Comparison of ENCODE assay signal across 9 mouse cellular contexts in genomic region chr3:145864713-145865233, GRCm38 (mm10). TPM values are rescaled to one million over a fixed set of nuclear protein-coding genes. Genes with fewer than 3 reads are reported as not detected.
DNase-seq lines count a peak whose midpoint lies in the region; ATAC-seq and TF ChIP-seq lines count a peak whose summit lies in the region.
"Had no signal": no experiment of that assay in that cellular context is flagged by ENCODE, and none has a peak within 500 bp of the region (broad histone marks: within the 10 kb centered on the region; RNA-seq: fewer than 3 reads in every experiment).

No protein-coding gene starts in this region.

- 0 out of 2 replicates have a peak overlapping the region, but pooled peaks have one; percentile 11 for H3K9ac ChIP-seq in kidney, embryonic 16.5 days (replicated peaks; ENCODE audit: low read length)
- H3K9ac ChIP-seq: liver, embryonic 14.5 days had no signal

- H3K9me3 ChIP-seq in kidney, embryonic 16.5 days (ENCODE audit: low read length) = no peaks in the 10 kb centered on the region

- ATAC-seq in kidney, embryonic 16.5 days (ENCODE audit: low FRiP score, low TSS enrichment) = peak; percentile 35; the same call in 1 of the 2 replicates

- no peaks in the 10 kb centered on the region for H3K27me3 ChIP-seq in kidney, embryonic 16.5 days (ENCODE audit: insufficient read depth, low read length)

- no peak overlapping the region; the same call in 1 of the 2 replicates for H3K4me2 ChIP-seq in kidney, embryonic 16.5 days (replicated peaks; ENCODE audit: low read depth, low read length)

- no peak for TF ChIP-seq CTCF in embryonic fibroblast, embryonic 13.5 days (IDR thresholded peaks at IDR 0.05; ENCODE audit: borderline replicate concordance, insufficient read depth, low read length)

- TF ChIP-seq POLR2A in embryonic fibroblast, embryonic 13.5 days (IDR thresholded peaks at IDR 0.05; ENCODE audit: low read depth, low read length) = no peak

- intact Hi-C loops in left cerebral cortex, postnatal 25 days (cut with DNase I) = no loop called here

- no peak overlapping the region for H3K4me3 ChIP-seq in embryonic fibroblast, embryonic 13.5 days (ENCODE audit: insufficient read depth, low read length)
- no peak overlapping the region for H3K4me3 ChIP-seq in kidney, embryonic 16.5 days (ENCODE audit: low read length)

- H3K36me3 ChIP-seq in kidney, embryonic 16.5 days (ENCODE audit: insufficient read depth, low read length) = no peaks in the 10 kb centered on the region

- H3K4me1 ChIP-seq in embryonic fibroblast, embryonic 13.5 days (ENCODE audit: control insufficient read depth, insufficient read depth, low read length) = peaks cover 2% of the 10 kb centered on the region; the same call in 1 of the 2 replicates
- H3K4me1 ChIP-seq in kidney, embryonic 16.5 days (ENCODE audit: insufficient read depth, low read length) = peaks cover 6% of the 10 kb centered on the region; the same call in 1 of the 2 replicates

- peak overlapping the region; percentile 76 for H3K27ac ChIP-seq in embryonic fibroblast, embryonic 13.5 days (ENCODE audit: insufficient read depth, low read length)
- peak overlapping the region; percentile 70; the same call in 1 of the 2 replicates for H3K27ac ChIP-seq in kidney, embryonic 16.5 days (ENCODE audit: low read length)
- H3K27ac ChIP-seq: liver, embryonic 14.5 days had no signal

- 77% methylated on average over 7 of the region's 10 CpGs for WGBS in kidney, embryonic 16.5 days

- peak; percentile 13 for DNase-seq in kidney, adult 11 months
- DNase-seq in kidney, adult 8-10 months = no peak
- peak; percentile 75 for DNase-seq in adipocyte (ENCODE audit: low spot score)
- no peak for DNase-seq in embryo, embryonic 10.5 days (ENCODE audit: low spot score)
- no peak for DNase-seq in gastrocnemius, adult 18-20 months (ENCODE audit: low spot score)
- DNase-seq in left cerebral cortex, postnatal 25 days (ENCODE audit: low spot score in 2 of 2) = no peak

RNA-seq across cellular contexts. Expression of gene Bcl10, which starts 57.8 kb away (rescaled TPM):
- polyA plus RNA-seq in embryonic fibroblast, embryonic 13.5 days (2011; ENCODE audit: insufficient read length, low read depth, missing spikeins) = 45.4 and 53.9 TPM in 2 replicates
- 53.5 and 56.2 TPM in 2 replicates for polyA plus RNA-seq in kidney, embryonic 16.5 days (2015; fragmentation: Nextera tagmentation; extraction: Ambion mirVana)
- 1 to 10 TPM; 9.4 to 9.7 TPM for total RNA-seq in gastrocnemius, adult 18-20 months (2021)
- total RNA-seq in left cerebral cortex, postnatal 25 days (2021) = 10 to 100 TPM; 13.0 to 13.7 TPM

Comparison
In these comparisons a context has a peak if more than half of its experiments do, and no peak if none do; other contexts are left out.
1. DNase-seq: peak in kidney, adult 11 months (single experiment) and adipocyte (single experiment); none in kidney, adult 8-10 months (0 of 2), embryo, embryonic 10.5 days (single experiment), gastrocnemius, adult 18-20 months (single experiment) and left cerebral cortex, postnatal 25 days (0 of 2).